Mouse (Mus musculus): Measurements from ENCODE around the gene Tril.

- TF ChIP-seq ZC3H11A (IDR thresholded peaks at IDR 0.05; ENCODE audit: borderline replicate concordance, low read depth, low read length) (no peak), CHD2 (IDR thresholded peaks at IDR 0.05; ENCODE audit: low read depth, low read length) (no peak)
Observed at GRCm38 (mm10) chr6:53779526-53779925, 41.1 kb downstream of the Tril start.

All from ES-E14 (cell line).